Mouse (Mus musculus) embryonic facial prominence, embryonic 15.5 days (tissue): ENCODE measurements around the gene Chad. TPM values are rescaled to one million over a fixed set of nuclear protein-coding genes. Genes with fewer than 3 reads are reported as not detected.

Source experiments
- ATAC-seq: fragments of 200-750 bp; cut with Nextera tagmentation; 2 replicates; pipeline ENCODE4 v1.8.0; 2017; ENCODE audit warnings: low read depth, moderate TSS enrichment; ENCODE audit not compliant: insufficient number of reproducible peaks, low FRiP score, low TSS enrichment
- H3K27ac ChIP-seq: fragments of 300-500 bp; sonication (generic); replicated peaks from 2 replicates; pipeline ENCODE4 v1.5.1; 2015; ENCODE audit warnings: mild to moderate bottlenecking, inconsistent platforms
- H3K27me3 ChIP-seq: fragments of 300-500 bp; sonication (generic); 2 replicates; pipeline ENCODE4 v1.6.1; 2015; ENCODE audit warnings: inconsistent platforms
- H3K36me3 ChIP-seq: fragments of 300-500 bp; sonication (generic); 2 replicates; pipeline ENCODE4 v1.6.1; 2015; ENCODE audit warnings: mild to moderate bottlenecking, inconsistent platforms
- H3K4me1 ChIP-seq: fragments of 300-500 bp; sonication (generic); 2 replicates; pipeline ENCODE4 v1.6.1; 2015; ENCODE audit warnings: inconsistent platforms
- H3K4me2 ChIP-seq: fragments of 300-500 bp; sonication (generic); replicated peaks from 2 replicates; pipeline ENCODE4 v1.6.1; 2015; ENCODE audit warnings: mild to moderate bottlenecking, inconsistent platforms
- H3K4me3 ChIP-seq: fragments of 300-500 bp; sonication (generic); replicated peaks from 2 replicates; pipeline ENCODE4 v1.5.1; 2015; ENCODE audit warnings: mild to moderate bottlenecking, inconsistent platforms
- H3K9ac ChIP-seq: fragments of 300-500 bp; sonication (generic); 2 replicates; pipeline ENCODE4 v1.6.1; 2015; ENCODE audit warnings: inconsistent platforms
- H3K9me3 ChIP-seq: fragments of 300-500 bp; sonication (generic); replicated peaks from 2 replicates; pipeline ENCODE4 v1.6.1; 2016; ENCODE audit warnings: inconsistent platforms
- WGBS: fragments of 180-500 bp; shearing (Covaris S2); methylation state at CpG from one replicate; pipeline ENCODE4 v1.1.7; 2015; 5-methylcytosine and 5-hydroxymethylcytosine counted together
- polyA plus RNA-seq: library from polyadenylated mRNA; unstranded; fragments of >200 nt; fragmentation: Nextera tagmentation; extraction: Ambion mirVana; gene quantifications from 2 replicates; pipeline ENCODE4 v1.2.1, GENCODE M21; 2015

Gene Chad
- polyA plus RNA-seq, 1 experiment from 2014 or later, result 12.0 TPM

DNA sequence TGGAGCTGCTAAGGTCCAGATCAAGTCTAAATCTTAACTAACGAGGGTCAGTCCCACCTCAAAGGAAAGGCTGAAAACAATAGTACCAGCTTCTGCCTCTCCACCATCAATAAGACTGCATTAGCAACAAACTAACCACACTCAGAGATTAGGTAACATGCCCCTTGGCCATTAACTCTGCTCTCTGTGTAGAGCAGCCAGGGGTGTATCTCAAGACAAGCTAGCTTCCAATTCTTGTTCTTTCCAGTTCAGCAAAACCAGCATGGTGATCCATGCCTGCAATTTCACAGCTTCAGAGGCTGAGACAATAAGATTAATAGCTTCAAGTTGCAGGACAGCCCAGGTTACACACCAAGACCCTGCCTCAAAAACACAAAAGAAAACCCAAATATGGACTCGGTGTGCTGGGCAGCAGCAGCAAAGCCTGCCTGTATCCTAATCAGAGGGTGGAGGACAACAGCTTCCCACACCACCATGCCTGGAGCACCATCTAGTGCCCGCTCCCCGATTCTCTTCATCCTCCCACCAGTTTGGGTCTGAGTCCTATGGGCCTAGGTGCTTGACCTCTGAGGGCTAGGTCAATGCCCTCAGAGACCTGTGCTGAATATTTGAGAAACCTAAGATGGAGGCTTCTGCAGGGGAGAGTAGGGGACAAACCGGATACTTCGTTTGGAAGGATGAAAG lies 33.7 kb downstream of the Chad start:
- H3K9ac ChIP-seq, result no peak overlapping the region
- peaks cover 6% of the 10 kb centered on the region; the same call in 1 of the 2 replicates for H3K36me3 ChIP-seq
- H3K27me3 ChIP-seq, result no peaks in the 10 kb centered on the region
- H3K4me2 ChIP-seq, result no peak overlapping the region
- 54% methylated on average over 6 of the region's 6 CpGs for WGBS
- ATAC-seq, result no peak
- no peak overlapping the region for H3K4me3 ChIP-seq
- no peaks in the 10 kb centered on the region for H3K9me3 ChIP-seq
- H3K4me1 ChIP-seq, result peaks cover 15% of the 10 kb centered on the region
- no peak overlapping the region for H3K27ac ChIP-seq

DNA sequence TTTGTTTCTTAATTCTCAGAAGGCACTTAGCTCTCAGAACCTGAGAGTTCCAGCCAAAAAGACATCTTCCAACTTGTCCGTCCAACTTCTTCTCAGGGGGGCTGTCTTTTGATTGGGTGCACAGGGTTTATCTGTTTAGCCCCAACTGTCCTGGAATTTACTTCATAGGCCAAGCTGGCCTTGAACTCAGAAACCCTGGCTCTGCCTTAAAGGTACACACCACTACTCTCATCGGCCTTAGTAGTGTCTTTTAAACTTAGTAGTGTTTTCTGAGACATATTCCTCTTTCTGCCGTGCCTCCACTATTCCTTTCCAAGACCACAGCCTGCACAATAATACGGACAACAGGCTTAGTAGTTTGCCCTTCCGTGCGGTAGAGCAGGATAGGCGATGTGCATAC lies 35.6 kb downstream of the Chad start:
- Histone ChIP-seq H3K4me2 (peak overlapping the region; percentile 70), H3K9ac (no peak overlapping the region), H3K27me3 (no peaks in the 10 kb centered on the region), H3K4me1 (peaks cover 15% of the 10 kb centered on the region), H3K36me3 (peaks cover 6% of the 10 kb centered on the region; the same call in 1 of the 2 replicates), H3K27ac (no peak overlapping the region), H3K4me3 (peak overlapping the region; percentile 60; the same call in 1 of the 2 replicates), H3K9me3 (no peaks in the 10 kb centered on the region)
- ATAC-seq, result no peak
- WGBS, result 90% methylated on average over 7 of the region's 7 CpGs

DNA sequence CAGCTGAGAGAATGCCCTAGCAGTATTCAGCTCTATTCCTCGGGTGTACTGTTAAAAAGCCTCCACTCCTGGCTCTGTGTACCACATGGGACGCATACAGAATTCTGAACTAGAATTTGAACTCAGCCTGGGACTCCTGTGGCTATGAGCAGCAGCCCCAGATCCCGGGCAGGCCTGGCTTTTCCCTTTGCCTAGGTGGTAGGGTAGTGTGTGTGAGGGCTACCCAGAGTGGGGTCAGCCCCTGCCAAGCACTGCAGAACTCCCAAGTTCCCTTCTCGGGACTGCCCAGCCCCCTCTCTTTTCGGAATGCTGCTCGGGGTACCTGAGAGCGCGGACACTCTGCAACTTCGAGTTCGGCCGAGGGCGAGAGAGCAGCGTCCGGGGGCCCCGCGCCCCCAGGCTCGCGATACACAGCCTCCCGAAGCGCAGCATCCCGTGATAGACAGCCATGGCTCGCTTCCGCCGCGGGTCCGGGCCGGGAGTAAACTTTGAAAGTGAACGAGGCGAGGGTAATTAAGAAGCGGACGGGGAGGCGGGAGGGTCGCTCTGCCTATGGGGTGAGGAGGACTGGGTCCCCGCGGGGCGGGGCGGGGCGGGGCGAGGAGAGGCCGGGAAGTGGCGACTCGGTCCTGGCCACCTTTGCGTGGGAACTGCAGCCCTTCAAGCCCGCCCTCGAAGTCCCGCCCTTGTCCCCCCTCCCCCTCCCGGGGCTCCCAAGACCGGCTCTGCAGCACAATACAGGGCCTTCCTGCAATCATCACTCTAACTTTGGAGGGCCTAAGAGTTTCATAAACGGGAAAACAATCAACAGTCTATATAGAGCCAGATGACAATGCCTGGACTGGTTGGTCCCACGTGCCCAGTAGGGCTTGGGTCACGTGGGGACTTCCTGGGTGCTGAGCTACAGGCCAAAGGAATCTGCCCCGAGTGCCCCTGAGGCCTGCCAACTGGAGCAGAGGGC lies 36.8 kb downstream of the Chad start, which contains the start of gene Acsf2:
Gene Acsf2 (minus strand): TSS at position 551 of the 961 bp plus-strand sequence.
- ATAC-seq, result peak; percentile 88
- Histone ChIP-seq H3K27me3 (no peaks in the 10 kb centered on the region), H3K4me3 (peak within 1 kb of the TSS; percentile 60), H3K9ac (peak within 1 kb of the TSS; percentile 45), H3K4me2 (peak within 1 kb of the TSS; percentile 70), H3K36me3 (peaks cover 2% of the 10 kb centered on the region; the same call in 1 of the 2 replicates), H3K9me3 (no peaks in the 10 kb centered on the region), H3K4me1 (peaks cover 15% of the 10 kb centered on the region), H3K27ac (peak within 1 kb of the TSS; percentile 71)
- 2% methylated on average over 50 of the region's 52 CpGs for WGBS

DNA sequence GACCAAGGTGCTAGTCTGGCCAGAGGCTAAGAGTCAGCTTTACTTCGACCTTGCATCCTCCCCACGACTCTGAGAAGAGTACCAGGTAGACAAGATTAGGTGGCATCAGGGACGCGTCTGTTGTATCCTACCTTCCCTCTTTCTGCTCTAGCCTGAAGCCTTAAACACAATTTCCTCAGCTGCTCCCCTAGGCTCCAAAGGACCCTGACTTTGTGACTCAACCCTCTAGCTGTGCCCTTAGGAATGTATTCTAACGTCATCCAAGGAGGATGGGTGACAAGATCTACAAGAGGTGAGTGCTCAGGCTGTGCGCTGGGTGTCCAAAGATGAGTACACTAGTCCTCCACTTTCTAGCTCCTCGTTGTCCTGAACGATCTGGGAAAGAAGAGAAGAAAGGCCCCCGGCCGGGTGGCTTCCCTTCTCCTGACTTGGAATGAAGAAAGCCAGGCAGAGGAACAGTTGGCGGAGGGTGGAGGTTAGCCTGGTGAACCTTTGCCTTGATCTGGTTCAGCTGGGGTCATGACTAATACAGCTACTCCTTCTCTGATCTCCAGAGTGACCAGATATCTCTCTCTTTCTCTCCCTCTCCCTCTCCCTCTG lies 37.6 kb downstream of the Chad start:
- H3K27ac ChIP-seq, result peak overlapping the region; percentile 71
- no peaks in the 10 kb centered on the region for H3K36me3 ChIP-seq
- no peaks in the 10 kb centered on the region for H3K9me3 ChIP-seq
- 64% methylated on average over 11 of the region's 11 CpGs for WGBS
- H3K9ac ChIP-seq, result no peak overlapping the region
- H3K4me2 ChIP-seq, result peak overlapping the region; percentile 70
- no peak for ATAC-seq
- H3K4me3 ChIP-seq, result peak overlapping the region; percentile 60
- peaks cover 16% of the 10 kb centered on the region for H3K4me1 ChIP-seq
- H3K27me3 ChIP-seq, result no peaks in the 10 kb centered on the region

DNA sequence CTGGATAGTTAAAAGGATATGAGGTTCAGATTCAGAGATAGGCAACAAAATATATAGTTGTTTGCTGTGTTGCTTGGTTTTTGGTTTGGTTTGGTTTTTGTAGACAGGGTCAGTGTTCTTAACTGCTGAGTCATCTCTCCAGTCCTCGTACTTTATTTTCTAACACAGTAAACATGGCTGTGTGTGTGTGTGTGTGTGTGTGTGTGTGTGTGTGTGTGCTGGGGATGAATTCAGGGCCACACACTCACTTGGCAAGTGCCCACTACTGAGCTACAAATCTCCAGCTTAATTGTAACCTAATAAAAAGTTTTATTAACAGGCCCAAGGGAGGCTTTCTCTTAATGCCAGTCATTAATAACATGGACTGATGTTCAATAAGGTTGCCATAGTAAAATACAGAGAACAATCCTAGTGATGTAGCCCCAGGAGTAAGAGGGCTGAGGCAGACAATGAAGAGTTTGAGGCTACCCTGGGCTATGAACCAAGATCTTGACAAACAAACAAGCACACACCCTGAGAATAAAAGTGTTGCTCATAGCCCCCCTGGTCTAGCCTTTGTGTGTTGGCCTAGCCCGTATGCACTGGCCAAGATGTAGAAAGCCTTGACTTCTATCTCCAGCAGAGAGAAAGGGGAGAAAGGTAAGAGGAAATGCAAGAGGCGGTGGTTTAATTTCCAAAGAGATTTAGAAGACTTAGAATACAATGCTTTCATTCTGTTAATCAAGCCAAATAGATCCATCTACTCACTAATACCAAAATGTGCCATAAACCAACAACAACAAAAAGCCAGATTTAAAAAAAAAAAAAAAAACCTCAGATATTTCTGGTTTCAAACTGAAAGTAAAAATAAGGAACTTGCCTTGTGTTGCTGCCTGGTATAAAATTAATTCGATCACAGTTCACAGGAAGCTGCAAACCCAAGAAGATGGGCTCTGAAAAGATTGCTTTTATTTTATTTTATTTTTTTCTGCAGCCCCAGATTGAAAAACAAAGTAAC lies 46.2 kb downstream of the Chad start:
- H3K4me1 ChIP-seq, result 0 out of 2 replicates have a peak, but pooled peaks cover 5% of the 10 kb centered on the region
- WGBS, result 76% methylated on average over 4 of the region's 4 CpGs
- no peaks in the 10 kb centered on the region for H3K36me3 ChIP-seq
- no peaks in the 10 kb centered on the region for H3K9me3 ChIP-seq
- no peak overlapping the region for H3K4me2 ChIP-seq
- no peak overlapping the region for H3K4me3 ChIP-seq
- no peak for ATAC-seq
- H3K27ac ChIP-seq, result no peak overlapping the region
- H3K27me3 ChIP-seq, result no peaks in the 10 kb centered on the region
- H3K9ac ChIP-seq, result no peak overlapping the region

DNA sequence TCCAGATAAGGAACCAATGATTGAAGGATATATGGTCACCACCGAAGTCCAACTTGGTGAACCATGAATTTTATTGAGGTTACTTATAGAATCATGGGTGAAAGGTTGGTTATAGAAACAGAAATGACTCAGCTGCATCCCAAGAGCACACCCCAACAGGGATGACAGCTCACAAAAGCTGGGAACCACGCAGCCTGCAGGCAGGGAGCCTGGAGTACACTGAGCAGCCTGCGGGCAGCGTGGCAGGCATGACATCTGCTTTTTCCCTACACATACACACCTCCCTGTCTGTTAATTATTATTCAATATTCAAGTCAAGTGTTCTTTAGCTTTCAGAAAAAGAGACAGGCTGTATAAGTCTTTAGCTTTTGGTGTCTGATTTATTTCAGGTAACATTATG lies 49.8 kb downstream of the Chad start:
- Histone ChIP-seq H3K36me3 (no peaks in the 10 kb centered on the region), H3K9me3 (no peaks in the 10 kb centered on the region), H3K27me3 (no peaks in the 10 kb centered on the region), H3K4me1 (0 out of 2 replicates have a peak, but pooled peaks cover 3% of the 10 kb centered on the region), H3K27ac (no peak overlapping the region), H3K4me3 (no peak overlapping the region), H3K4me2 (no peak overlapping the region), H3K9ac (no peak overlapping the region)
- 74% methylated on average over 4 of the region's 4 CpGs for WGBS
- no peak for ATAC-seq

DNA sequence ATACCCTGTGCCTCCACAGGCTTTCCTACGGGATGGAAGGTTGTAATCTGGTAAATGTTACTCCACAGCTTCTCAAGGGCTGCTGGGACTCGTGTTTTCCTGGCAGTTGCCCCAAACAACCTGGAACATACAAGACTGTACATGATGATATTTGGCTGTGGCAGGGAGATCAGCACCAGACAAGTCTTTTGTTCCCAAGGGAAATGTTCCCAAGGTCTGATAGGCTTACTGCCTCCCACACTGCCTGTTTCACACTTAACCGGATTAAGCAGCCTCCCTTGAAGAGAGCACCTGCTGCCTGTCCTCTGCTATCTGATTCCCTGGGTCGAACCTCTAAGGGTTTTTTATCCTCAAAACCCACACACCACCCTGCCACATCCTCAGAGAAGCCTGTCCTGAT lies 50.6 kb downstream of the Chad start:
- Histone ChIP-seq H3K9me3 (no peaks in the 10 kb centered on the region), H3K4me3 (no peak overlapping the region), H3K27ac (no peak overlapping the region), H3K36me3 (no peaks in the 10 kb centered on the region), H3K4me1 (0 out of 2 replicates have a peak, but pooled peaks cover 3% of the 10 kb centered on the region), H3K27me3 (no peaks in the 10 kb centered on the region), H3K4me2 (no peak overlapping the region), H3K9ac (no peak overlapping the region)
- ATAC-seq, result peak; percentile 43; the same call in 1 of the 2 replicates
- 16% methylated on average over 4 of the region's 4 CpGs for WGBS

DNA sequence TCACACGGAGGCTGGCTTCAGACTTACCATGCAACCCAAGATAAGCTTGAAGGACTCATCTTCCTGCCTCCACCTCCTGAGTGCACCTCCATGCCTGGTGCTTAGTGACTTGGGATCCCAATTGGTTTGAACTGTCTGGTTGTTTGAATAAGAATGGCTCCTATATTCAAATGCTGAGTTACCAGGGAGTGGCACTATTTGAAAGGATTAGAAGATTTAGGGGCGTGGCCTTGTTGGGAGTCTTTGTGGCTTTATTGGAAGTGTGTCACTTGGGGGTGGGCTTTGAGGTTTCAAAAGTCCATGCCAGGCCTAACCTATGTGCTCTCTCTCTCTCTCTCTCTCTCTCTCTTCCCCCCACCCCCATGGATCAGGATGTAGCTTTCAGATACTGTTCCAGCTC lies 52.8 kb downstream of the Chad start:
- Histone ChIP-seq H3K27me3 (no peaks in the 10 kb centered on the region), H3K9me3 (no peaks in the 10 kb centered on the region), H3K9ac (no peak overlapping the region), H3K4me3 (no peak overlapping the region), H3K36me3 (no peaks in the 10 kb centered on the region), H3K4me2 (no peak overlapping the region), H3K27ac (no peak overlapping the region), H3K4me1 (0 out of 2 replicates have a peak, but pooled peaks cover 3% of the 10 kb centered on the region)
- ATAC-seq, result no peak
- 85% methylated on average over 2 of the region's 2 CpGs for WGBS
